Mouse (Mus musculus): ENCODE measurements at regions not wholly inside any gene's neighbourhood (a gene's known extent, or its start where the extent isn't known, plus 50 kb on each side); places are given as distances from the start of the nearest gene placed in this dataset.

DNA sequence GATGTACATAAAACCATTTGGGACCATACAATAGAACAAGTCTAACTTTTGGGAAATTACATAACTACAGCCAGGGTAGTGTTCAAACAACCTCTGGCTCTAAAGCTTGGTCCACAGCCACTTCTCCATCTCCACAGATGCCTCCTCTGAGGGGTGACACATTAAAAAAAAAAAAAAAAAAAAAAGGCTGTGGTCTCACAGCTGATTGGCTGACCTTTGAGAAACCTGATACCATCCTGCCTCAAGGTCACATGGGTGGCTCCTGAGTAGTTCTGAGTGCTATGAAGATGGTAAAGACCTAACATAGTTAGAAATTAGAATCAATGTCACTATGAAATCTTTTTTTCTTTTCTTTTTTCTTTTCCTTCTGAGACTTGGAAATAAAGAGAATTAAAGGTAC lies 102.4 kb downstream of the Tmem182 start:
- no peak for DNase-seq

DNA sequence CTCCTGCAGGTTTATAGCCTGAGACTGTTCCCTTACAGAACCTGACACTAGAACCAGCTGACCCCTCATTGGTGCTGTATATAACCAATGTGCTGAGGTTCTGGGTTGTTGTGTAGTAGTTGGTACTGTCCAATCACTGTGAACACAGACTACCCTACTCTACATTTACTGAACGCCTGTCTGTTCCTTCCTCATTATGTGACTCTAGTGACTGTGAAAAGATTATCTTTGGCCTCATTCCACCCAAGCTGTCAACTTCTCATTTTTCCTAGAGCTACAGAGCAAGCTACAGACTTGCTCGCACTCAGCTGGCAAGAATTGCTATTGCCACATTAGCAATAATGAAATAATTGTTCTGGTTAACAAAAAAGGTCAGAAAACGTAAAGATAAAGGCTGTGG lies 108.2 kb downstream of the Tmem182 start:
- peak; percentile 21 for DNase-seq

DNA sequence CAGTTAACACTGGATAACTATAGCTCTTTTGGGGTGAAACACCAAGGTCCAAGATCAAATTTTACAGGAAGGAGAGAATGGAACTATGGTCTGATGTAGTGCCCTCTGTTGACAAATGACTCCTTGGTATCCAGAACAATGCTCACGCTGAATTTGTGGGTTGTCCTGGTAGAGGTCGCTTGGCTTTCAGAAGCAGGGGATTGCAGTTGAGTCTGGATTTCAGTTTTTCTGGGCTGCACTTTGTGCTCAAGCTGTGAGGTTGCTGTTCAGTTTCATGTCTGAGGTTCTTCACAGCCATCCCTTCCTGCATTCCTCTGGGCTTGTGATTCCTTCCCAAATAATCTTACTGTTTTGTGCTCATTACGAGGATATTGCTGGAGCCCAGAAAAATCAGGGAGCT lies 118.9 kb downstream of the Tmem182 start:
- DNase-seq, result no peak

DNA sequence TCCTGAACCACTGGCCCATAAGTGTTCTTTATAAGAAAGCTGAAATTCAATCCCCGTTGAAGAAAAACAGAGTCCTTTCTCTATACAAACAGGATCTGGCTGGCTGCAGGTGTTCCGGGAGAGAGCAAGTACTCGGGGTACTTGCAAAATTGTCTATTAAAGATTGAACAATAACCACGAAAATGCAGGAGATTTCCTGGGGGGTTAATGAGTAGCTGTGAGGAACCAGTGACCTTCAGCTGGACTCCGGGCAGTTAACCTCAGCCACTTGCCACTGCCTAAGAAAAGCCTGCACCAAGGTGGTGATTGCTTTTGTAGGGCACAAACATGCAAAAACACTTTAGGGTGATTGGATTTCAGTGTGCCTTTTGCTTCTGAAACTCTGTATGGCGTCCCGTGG lies 119.4 kb downstream of the Tmem182 start:
- DNase-seq, result no peak

DNA sequence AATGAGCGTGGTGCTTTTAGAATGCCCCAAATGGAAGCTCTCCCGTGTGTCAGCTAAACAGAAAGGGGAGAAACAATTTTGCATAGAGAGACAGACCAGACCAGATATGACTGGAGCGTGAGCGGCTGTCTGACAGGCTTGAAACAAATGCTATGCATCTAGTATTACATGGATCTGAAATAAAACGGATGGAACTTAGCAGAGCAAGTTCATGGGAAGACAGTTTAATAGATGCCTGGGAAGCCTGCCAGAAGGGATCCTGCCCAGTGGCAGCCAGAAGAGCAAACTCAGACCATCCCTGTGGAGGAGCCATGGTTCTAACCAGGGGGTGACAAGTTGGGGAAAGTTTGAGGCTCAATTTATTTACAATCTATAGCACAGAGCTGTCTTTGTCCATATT lies 126.0 kb downstream of the Tmem182 start:
- DNase-seq, result no peak

DNA sequence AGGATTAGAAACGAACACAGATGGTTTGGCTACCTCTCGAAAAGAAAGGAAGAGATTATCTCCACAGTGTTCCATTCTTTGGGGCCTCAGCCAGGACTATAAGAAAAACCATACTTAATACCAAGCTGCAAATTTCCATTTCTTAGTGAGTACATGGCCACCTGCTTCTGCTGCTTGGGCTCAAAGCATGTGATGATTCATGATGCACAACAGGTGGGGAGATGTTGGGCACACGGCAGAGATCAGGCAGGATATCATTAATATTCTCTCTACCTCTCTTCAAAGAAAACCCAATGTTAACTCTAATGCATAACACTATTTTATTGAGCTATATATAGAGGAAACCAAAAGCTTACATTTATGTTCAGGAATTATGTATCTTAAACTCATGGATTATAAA lies 131.3 kb downstream of the Tmem182 start:
- no peak for DNase-seq

DNA sequence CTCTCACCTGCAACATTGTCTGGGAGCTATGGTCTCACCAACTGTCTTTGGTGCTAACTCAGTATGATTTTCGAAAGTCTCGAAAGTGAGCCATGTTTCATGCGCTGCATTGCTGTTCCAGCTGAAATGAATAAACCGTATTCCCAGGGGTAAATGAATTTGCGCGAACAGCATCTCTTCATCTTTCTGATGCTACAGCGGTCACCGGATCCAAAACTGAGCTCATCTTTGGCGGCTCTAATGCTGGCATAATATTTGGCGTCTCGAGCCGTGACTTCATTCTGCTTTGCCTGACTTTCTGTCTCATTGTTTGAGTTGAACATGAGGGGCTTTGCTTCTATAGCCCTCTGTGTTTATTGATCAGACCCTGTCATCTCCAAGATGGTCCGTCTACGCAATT lies 137.3 kb downstream of the Tmem182 start:
- no peak for DNase-seq

DNA sequence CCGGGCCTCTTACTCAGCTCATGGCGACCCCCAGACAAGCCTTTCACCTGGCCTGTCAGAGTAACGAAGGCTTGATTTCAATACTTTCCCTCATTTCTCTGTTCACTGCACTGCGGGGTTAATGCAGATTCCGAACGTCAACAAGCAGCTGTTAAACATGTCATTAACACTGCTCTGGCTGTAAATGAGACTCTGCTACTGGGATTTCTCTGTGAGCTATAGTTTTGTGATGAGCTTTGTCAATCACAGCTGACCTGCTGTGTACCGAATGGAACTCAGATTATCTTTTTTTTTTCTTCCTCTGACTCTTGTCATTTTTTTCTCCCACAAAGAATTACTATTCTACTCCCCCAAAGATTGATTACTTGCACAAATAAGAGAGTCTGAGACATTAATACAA lies 137.8 kb downstream of the Tmem182 start:
- DNase-seq, result no peak

DNA sequence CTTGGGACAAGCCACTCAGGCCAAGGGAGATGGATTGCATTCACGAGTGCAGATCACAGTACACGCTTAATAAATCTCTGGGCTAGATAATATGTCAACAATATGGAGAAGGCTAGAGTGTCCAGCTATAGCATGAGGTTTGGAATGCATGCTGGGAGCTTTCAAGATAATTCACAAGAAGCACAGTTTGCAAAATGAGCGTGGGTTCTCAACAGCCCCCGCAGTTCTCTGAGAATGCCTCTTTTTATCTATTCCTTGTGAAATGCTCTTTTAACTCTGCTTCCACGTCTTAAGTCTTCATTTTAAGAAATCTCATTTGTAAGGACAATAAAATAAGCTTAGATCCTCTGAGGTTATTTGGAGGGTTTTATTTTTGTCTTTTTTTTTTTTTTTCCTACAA lies 145.2 kb downstream of the Tmem182 start:
- no peak for DNase-seq

DNA sequence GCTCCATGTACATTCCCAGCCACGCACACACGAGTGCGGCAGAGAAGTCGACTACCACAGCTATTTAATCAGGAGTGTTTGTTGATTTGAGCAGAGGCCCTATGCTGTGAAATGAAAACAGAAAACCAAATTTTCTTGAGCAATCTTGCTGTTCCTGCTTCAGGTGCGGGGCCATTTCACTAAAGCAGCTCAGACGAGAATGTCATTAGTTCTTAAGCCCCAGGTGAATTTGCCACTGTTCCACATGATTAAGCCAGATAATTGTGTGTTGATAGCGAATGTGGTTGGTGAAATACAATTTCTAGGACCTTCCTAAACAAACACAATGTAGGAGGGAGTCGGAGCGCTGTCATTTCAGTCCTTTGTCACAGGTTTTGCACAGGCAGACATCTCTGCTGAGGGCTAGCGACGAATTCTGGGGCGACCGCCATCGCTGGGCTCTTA lies 149.3 kb downstream of the Tmem182 start:
- DNase-seq, result no peak

DNA sequence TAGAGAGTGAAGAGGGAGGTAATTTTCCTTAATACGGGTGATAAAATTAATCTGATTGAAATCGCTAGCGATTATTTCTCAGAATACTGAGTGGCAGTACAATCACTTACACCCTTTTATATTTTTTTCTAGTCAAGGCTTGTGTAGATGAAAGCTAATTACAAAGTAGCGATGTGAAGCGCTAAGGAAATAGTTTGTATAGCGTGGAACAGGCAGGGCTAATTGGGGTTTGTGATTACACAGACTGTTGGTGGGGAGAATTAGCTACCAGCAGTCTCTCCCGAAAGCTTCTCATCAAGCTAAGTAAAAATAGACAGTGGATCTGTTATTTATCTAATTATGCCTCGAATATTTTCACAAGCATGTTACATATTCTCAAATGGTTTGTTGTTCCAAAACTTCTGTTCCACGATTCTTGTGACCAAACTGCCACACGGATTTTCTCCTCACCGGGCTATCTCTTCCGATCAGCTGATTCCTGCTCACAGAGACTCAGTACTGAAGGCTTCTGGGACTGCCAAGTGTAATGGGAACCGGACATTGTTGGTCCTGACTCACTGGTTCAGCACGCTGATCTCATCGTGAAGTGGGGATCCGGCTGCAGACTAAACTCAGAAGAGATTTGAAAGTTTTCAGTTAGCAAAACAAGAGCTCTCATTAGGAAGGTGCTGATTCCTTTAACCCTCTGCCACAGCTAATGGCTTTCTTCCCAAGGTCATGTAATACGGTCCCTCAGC lies 162.5 kb downstream of the Tmem182 start:
- DNase-seq, result no peak

DNA sequence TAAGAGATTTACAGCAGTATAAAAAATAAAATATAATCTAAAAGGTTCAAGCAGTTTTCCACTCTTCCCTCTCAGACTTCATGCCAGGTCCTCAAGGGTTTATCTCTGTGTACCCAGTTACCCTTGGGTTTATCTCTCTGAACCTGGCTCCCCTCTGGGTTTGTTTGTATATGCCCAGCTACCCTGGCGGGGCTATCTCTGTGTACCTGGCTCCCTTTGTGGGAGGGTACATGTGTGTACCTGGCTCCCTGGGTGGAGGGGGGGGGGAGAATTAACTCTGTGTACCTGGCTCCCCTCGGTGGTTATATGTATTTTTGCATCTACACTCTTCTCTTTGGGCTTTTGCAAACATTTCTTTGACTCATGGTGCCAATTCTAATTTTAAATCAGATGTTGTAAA lies 178.4 kb downstream of the Tmem182 start:
- DNase-seq, result no peak

DNA sequence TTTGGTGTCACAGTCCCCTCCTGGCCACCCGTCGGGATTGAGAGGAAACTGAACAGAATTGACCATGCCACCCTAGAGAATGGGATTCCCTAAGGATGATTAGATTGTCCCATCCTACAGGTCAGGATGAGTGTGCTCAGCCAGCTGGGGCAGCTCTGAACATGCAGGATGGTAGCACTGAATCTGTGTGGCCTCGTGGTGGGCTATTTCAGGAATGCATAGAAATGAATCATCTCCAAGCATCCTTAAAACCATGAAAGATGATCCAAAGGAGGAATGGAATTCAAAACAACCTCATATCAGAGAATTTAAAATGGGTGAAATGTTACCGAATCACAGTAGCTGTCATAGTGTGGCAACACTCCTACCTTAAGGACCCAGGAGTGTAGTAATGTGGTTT lies 187.9 kb downstream of the Tmem182 start:
- no peak for DNase-seq

DNA sequence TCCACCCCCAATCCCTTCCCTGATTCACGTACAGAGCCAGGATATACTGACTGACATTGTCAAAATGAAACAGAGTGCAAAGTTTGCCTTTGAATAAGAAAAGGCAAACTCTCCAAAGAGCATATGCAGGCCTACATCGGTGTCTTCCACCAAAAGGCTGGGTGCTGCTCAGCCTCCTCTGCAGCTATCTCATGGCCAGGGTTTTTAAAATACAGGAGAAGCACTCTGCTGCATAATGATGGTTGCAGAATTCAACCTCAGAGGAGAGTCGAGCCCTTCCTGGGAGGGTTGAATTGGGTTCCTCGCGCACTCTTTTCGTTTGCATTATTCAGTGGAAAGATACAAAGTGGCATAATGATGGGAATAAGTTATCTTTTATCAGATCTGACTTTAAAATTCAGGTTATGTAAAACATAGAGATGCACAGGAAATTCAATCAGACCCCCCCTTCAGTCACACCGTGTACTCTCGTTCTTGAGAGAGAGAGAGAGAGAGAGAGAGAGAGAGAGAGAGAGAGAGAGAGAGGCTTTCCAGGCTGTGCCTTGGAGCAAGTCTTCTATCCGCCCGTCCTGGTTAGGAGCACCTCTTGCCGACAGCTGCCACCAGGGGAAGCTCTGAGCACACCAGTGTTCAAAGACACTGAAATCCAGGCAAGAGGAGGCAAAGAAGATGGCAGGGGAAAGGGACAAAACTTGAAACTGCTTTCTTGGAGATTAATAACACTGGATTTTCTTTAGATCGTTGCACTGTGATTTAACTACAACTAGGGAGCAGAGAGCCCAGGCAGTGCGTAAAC lies 196.0 kb downstream of the Tmem182 start:
- DNase-seq, result peak; percentile 46

DNA sequence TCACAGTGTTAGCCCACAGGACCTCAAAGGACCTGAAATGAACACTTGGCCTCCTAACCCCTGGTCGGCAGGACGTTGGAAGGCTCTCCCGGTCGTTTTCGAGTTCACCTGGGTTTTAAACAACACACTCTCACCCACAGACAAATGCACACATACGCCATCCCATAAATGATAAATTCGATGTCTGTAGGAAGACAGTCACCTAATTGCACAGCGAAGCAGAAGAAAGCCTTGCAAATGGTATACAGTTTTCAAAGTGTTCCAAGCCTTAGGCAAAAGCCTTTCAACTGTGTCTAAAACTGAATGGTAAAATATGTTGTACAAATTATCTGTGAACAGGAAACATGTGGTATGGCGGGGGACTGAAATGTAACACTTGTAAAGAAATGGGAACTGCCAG lies 196.6 kb downstream of the Tmem182 start:
- no peak for DNase-seq

DNA sequence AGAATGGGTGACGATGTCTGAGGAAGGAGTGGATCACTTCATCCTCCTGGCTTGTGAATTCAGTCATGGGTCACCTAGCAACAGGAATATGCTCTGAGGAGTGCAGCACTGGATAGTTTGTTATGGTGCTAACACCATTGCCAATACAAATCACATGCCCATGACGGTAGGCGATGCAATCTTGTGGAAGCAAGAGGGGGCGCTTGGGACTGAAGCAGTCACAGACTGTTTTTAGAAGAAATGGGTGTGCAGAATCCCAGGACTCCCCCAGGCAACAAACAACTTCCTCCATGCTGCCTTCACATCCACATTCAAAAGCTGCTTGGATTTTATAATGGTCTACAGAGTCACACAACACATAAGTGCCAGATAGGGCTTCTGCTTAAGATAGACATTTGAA lies 221.5 kb downstream of the Tmem182 start:
- DNase-seq, result peak; percentile 9

DNA sequence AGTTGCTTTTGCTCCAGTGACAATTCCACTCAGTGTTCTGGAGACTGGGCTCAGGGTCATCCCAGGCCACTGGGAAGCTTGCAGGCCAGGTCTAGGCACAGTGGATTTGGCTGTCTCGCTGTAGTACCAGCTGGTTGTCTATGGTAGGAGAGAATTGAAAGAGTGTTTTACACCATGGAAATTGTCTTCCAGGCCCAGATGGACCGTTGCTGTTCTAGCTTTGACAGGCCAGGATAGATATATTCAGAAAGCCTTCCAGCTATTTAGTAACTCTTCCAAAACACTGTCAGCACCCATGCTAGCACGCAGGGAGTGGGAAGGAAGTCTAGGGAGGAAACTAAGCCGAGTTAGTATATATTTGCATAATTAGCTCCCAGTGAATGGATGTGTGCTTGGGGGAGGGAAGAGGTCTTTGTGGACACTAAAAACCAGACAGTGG lies 222.2 kb downstream of the Tmem182 start:
- DNase-seq, result peak; percentile 84

DNA sequence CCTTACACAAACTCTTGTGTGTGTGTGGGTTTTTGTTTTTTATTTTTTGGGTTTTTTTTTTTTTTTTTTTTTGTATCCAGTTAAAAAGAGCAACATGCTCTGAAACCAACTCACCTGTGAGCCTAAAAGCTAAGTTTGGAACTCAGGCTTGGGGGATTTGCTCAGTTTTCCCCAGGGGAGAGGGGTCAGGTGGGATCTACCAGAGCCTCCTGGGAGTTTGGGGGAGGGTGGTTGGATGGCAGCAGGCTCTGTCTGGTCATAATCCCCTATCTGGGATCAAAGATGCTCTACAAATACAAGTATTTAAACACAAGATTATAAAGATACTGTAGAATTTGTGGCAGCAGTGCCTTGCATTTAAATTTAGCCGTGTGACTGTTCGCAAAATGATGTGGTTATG lies 222.6 kb downstream of the Tmem182 start:
- DNase-seq, result no peak

DNA sequence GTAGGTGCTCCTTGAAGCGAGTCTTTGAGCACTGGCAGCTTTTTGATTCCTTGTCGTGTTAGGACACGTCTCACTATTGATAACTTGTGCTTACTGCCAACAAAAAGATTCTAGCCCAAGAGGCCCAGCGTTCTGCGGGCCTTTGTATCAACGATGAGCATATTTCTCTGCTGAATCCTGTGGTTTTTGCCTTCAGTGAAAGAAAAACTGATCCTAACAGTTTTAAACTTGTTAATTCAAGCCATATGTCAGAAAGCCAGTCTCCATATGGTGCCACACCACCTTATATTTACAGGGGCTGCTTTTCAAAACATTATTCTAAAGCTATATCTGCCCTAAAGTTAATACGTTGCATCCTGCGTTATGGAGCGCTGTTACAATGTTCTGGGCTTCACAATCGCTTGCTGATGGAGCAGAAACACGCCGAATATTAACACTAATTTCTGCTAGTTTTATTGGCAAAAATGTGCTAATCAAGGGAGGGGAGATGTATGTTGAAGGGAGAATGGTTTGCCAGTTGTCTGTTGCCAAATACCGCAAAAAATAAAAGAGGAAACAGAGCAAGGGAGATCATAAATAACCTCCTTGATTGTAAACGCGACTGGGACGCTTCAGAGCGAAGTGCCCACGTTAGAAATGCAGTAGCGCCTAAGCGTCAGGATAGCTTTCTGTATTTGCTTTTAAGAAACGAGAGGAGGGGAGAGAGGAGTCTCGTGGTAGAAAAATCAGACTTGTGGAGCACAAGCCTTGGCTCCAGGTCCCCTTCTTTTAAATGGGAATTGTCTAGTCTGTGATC lies 229.9 kb downstream of the Tmem182 start:
- DNase-seq, result no peak

DNA sequence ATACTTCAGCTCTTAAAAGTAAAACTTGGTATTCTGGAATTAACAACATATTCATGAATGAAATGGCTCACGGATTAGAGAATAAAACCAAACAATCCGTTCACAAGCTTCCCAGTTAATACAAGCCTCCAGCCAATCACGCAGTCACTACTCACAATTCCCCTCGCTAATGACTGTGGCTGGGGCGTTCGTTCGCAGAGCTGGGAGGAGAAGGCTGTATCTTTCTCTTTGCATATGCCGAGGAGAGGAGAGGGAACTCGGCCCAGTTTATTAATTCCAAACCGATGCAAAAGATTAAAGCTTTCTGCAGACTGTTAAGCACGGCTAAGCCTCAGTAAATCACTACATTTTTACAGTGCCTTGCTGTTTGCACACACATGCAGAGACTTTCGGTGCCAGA lies 231.5 kb downstream of the Tmem182 start:
- DNase-seq, result no peak

DNA sequence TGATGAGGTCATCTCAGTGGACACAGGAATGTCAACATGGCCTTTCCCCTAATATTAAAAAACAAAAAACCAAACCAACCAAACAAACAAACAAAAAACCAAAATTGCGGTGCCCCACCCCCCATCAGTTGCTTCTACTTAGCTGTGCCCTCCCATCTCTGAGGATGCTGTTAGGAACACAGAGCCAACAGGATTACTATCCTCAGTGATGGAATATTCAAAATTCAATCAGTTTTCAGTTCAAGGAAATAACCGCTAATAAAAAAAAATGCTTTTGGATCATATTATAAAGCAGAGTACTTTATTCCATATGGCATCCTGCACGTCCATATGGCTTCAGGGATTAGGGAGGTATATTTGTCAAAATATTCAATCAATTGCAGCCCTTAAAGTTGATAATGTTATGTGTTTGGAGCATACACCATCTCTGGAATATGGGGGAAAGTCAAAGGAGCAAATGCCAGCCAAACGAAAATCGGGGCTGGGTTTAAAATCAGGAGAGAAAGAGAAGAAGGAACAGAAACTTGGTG lies 249.1 kb downstream of the Tmem182 start:
- peak; percentile 8 for DNase-seq

DNA sequence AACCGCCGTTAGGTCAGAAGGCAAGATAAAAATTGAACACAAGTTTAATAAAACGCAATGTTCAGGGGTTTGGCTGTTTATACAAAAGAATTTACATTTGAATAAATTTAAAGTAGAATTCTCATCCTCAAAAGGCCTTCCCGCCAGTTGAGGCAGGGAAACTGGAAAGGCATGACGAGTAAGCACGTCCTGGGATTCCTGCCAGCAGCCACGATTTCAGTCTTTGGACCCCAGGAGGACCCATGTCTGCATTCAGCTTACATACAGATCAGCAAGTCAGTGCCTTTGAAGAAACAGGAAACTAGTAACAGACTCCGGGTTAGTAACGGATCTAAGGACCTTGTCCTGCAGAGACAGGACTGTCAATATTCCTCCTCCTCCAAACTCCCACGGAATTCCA lies 250.4 kb downstream of the Tmem182 start:
- DNase-seq, result no peak

DNA sequence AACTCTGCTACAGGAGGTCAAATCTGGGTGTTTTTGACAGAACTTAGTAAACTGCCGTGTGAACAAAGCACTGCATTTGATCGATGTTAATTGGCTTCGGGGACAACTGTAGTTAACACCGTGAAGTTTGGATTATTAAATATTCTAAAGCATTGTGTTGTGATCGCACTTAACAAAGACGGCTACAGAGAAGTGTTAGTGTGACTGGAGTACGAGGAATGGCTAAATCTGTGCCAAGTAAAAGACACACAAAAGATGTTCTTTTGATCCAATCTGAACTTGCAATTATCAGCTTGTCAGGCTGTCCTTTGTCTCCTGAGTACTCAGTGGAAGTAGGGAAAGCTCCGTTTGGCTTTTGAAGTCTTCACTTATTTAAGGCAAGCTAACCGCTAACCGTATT lies 259.7 kb downstream of the Tmem182 start:
- DNase-seq, result no peak
